18 mouse cellular contexts compared by ENCODE assay signal in the genomic region with DNA sequence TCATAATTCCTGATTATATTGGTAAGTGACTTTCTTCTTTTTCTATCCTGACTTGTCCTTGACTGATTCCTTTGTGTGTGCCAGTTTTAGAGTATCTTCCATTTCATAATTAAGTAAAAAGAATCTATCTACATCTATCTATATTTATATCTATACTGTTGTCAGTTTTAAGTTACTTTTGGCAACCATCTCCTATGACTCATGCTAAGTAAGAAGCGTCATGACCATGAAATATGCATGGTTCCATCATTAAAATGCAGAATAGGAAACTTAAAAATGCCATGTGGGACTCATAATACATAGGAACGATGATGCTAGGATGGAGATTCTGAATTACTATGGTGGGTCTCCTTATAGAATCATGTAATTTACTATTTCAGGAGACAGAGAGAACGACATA.
DNase-seq lines count a peak whose midpoint lies in the region; ATAC-seq lines count a peak whose summit lies in the region.
"Had no signal": no experiment of that assay in that cellular context is flagged by ENCODE, and none has a peak within 500 bp of the region (broad histone marks: within the 10 kb centered on the region; RNA-seq: fewer than 3 reads in every experiment).

No protein-coding gene starts in this region.

- DNase-seq in frontal cortex, postnatal 14 days (ENCODE audit: low spot score in 2 of 2) = no peak
- DNase-seq in 3T3-L1 (ENCODE audit: low read depth, low spot score) = peak; percentile 51
- no peak for DNase-seq in heart, adult 9 months (ENCODE audit: low spot score in 2 of 2)
- DNase-seq: adrenal gland, adult 2 months; adrenal gland, adult 8-10 months; adrenal gland, postnatal 10 days; adrenal gland, postnatal 14 days; adrenal gland, postnatal 25 days; adrenal gland, postnatal 36 days; B cell, adult 2 months; cerebellum, adult 11 months; cerebellum, adult 11-12 months; cerebellum, adult 18-20 months; cerebellum, adult 2 months had no signal

- ATAC-seq in frontal cortex, adult (ENCODE audit: low TSS enrichment) = peak; percentile 70
- ATAC-seq: activated CD4-positive, CD25-positive, alpha-beta regulatory T cell, adult 4 months; CD4-positive, CD25-positive, alpha-beta regulatory T cell, adult 4 months; Patski had no signal
